Mouse (Mus musculus) adrenal gland, adult 18-20 months (tissue): ENCODE data around the gene Trp73. TPM values are rescaled to one million over a fixed set of nuclear protein-coding genes. Genes with fewer than 3 reads are reported as not detected.

Experiments used
- DNase-seq, 2 experiments: peaks; one replicate each; pipeline ENCODE4 v3.0.0; 2021 to 2022; ENCODE audit warnings: low spot score in 2 of 2
- total RNA-seq, 2 experiments: library from RNA; stranded (reverse); gene quantifications; 1 replicate in 1 of 2; 2 replicates in 1 of 2; pipeline ENCODE4 v1.2.3; 2021

The Trp73 gene
- total RNA-seq, 2 experiments from 2014 or later: not detected

- no peak for DNase-seq
Observed at GRCm38 (mm10) chr4:154045837-154046236, 94.2 kb downstream of the Trp73 start.

DNA sequence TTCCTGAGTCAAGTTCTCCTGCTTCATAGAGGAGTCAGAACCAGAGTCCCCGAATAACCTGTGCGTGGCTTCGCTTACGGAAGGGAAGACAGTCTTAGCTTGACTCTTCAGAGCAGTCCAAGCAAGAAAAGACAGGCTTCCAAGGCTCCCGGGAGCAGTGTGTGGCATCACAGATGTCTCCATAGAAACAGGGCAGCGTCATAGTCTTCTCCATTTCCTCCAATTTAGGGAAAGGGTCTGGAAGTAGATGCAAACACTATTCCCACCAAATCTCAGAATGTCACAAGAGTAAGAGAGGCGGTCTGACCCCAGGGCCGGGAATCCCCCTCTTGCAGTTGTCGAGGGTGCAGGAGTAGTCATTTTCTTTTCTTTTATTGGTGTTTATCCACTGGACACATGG lies 97.4 kb downstream of the Trp73 start, which contains the start of gene Ccdc27:
Gene Ccdc27, minus strand, starts transcription at position 101 of the 400 bp plus-strand sequence.
- no peak for DNase-seq

GRCm38 (mm10) chr4:154037123-154037522 lies 102.9 kb downstream of the Trp73 start:
- no peak for DNase-seq

DNA sequence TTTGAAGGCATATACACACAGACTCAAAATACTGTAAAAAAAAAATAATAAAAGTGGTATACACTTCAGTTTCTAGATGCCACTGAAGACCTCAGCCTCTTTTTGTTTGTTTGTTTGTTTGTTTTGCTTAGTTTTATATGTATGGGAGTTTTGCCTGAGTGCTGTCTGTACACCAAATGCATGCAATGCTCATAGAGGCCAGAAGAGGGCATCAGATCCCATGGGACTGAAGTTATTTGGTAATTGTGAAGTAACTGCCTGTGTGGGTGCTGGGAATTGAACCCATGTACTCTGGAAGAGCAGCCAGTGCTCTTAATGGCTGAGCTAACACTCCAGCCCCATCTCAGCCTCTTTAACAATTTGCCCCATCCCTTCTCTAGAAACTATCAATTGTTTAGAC lies 111.4 kb downstream of the Trp73 start:
- DNase-seq: no peak

- no peak for DNase-seq
Observed at GRCm38 (mm10) chr4:154028066-154028465, 111.9 kb downstream of the Trp73 start.

- DNase-seq: no peak
Observed at GRCm38 (mm10) chr4:154026441-154026761, 113.6 kb downstream of the Trp73 start.

DNA sequence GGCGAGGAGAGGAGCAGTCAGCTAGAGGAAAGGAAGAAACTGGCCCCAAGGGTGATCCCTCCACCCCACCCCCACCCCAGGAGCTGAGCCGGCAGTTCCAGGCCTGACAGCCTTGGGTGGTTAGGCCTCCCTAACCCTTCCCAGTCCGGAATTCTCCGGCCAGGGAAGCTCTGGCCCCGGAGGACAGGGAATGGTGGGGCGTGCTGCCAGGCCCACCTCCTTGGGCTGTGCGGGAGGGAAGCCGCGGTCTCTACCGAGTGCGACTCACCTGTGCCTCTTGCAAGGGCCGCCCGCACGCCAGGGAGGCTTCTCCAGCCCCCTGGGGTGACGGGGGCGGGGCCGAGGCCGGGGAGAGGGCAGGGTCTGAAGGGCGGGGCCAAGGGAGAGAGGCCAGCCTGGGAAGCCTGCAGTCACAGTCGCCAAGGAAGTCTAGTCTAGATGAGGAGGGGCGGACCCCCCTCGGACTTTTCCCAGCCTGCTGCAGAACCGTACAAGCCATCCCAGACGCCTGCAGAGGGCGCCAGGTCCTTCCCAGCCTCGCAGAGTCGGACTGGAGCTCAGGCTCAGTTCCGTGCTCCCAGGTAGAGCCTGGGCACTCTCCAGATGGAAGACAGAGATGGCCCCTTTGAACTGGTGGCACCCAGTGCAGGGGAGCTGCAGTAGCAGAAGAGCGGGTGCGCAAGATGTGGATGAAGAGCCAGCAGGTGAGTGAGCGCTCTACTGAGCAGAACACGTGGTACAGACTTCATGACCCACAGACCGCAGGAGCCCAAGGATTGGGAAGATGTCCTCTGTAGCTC lies 114.2 kb downstream of the Trp73 start, which contains the start of gene Smim1:
Gene Smim1, minus strand, starts transcription at position 590 of the 800 bp plus-strand sequence.
- peak; percentile 64 to 71 for DNase-seq

- no peak for DNase-seq
Observed at GRCm38 (mm10) chr4:154024729-154025521, 115.1 kb downstream of the Trp73 start.

GRCm38 (mm10) chr4:154023754-154024601 lies 116.0 kb downstream of the Trp73 start:
- DNase-seq: no peak

GRCm38 (mm10) chr4:154022844-154023243 lies 117.2 kb downstream of the Trp73 start:
- no peak for DNase-seq

- DNase-seq: no peak
Observed at GRCm38 (mm10) chr4:154022407-154022806, 117.6 kb downstream of the Trp73 start.

DNA sequence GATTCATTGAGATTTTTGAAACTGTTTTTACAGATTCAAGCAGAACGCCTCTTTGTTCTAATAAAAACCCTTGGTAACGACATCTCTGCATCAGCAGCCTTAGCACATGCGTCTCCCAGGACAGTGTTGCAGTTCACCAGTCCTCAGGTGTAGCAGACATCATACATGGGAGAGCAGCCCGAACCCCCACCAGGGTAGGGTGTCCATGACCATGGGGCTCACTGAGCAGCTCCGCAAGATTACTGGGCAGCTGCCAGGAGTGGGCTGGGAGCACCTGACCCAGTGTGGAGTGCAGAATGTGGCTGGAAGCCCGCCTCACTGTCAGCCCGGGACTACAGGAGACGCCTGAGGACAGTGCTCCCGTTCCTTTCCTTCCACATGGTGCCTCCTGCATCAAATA lies 118.6 kb downstream of the Trp73 start:
- DNase-seq: no peak

DNA sequence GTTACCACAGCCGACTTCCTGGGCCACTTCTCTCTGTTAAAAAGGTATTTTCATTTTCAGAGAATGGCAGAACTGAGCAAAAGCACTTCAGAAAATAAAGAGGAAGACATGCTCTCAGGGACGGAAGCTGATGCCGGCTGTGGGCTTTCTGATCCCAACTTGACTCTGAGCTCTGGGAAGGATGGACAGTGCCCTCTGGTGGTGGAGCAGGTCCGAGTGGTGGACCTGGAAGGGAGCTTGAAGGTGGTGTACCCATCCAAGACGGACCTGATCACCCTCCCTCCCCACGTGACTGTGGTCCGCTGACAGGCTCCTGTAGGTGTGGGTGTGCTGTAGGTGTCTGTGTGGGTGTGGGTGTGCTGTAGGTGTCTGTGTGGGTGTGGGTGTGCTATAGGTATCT lies 120.4 kb downstream of the Trp73 start:
- peak; percentile 41 to 49 for DNase-seq

DNA sequence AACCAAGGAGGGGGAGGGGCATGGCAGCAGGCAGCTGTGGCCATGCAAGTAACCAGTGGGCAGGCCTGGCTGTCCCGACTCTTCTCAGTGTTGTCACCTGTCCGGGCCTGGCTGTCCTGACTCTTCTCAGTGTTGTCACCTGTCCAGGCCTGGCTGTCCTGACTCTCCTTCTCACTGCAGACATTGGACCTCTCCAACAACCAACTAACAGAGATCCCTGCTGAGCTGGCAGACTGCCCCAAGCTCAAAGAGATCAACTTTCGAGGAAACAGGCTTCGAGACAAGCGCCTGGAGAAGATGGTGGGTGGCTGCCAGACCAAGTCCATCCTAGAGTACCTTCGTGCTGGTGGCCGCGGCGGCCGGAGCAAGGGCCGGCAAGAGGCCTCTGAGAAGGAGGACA lies 124.5 kb downstream of the Trp73 start:
- DNase-seq: no peak

- peak in 1 of 2 experiments; percentile 15 for DNase-seq
Observed at GRCm38 (mm10) chr4:154012132-154012882, 127.7 kb downstream of the Trp73 start.

DNA sequence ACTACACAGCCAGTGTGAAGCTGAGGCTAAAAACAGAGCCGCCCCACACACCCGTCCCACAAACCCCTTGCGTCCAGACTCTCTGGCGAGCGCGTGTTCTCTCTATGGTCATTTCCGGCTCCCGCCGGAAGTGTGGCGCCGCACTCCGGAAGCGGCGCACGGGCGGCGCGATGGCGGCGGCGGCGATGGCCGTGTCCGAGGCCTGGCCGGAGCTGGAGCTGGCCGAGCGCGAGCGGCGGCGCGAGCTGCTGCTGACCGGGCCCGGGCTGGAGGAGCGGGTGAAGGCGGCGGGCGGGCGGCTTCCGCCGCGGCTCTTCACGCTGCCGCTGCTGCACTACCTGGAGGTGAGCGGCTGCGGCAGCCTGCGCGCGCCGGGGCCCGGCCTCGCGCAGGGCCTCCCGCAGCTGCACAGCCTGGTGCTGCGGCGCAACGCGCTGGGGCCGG lies 128.3 kb downstream of the Trp73 start, which contains the start of gene Lrrc47:
Gene Lrrc47, plus strand, starts transcription at position 86 of the 444 bp plus-strand sequence.
- DNase-seq: peak; percentile 73 to 77

- DNase-seq: no peak
Observed at GRCm38 (mm10) chr4:154010907-154011645, 128.9 kb downstream of the Trp73 start.

DNA sequence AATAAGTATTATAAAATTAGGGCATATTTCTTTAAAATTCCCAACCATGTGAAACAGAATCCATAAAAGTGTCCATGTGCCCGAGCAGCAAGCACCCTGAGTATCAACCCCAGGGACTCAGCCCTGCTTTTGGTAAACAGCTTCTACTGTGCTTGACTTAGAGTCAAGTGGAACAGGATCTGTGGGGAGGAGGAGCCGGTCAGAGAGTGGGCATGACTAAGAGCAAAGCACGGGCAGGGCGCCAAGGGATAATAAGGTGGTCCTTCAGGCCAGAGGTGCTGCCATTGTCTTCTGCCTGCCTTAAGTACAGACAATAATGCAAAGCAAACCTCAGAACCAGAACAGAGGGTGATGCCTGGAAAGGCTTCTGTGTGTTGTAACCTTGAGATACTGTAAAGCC lies 132.2 kb downstream of the Trp73 start:
- DNase-seq: no peak

DNA sequence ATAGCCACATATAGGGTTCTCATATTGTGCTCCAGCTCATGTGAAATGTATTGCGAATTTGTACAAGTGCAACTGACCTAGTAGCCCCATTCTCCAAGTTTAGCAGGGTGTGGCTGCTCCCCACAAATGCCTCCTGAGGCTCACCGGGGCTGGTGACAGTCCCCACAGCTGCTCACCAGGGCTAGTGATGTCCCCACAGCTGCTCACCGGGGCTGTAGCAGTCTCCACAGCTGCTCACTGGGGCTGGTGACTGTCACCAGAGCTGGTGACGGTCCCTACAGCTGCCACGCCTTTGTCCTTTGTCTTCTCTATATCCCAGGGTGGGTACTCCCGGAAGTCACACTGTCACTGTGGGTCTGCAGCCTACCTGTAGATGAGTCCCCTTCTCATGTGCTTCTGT lies 133.7 kb downstream of the Trp73 start:
- no peak for DNase-seq
